Mouse (Mus musculus): ENCODE results near the gene Dnah11.

DNA sequence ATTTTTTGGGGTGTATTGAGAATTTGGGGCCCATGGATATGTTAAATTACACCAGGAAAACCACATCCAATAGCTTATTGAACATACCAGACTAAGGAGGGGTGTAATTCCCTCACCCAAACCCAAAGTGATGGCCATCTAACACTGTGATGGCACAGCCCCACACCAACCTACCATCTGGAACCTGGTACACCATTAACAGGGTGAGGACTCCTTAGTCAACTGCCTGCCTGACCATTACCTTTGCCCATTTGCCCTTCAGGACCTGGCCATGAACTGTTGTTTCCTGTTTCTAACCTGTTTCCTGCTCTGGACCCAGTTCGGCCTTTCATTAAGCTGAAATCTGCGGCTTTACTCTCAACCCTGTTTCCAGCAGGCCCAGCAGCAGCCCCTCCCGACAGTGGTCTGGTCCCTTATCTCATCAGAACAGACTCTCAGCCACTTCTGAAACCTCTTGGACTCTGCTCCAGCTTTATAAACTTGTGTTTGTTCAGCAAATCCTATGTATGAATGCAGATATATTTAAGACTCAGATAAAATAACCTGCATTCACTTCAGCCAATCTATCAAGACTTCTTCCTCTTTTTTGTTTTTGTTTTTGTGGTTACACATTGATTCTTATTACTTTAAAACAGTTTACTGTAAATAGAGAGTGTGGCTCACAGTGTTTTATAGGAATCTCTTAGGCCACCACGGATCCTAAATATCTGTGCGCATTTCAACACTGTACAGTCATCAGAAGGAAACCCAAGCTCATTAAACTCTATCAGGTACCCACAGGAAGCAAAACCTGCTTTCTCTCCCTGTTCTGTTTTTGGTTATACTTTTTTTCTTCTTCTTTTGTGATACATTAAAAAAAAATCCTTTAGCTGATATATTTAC lies 251.8 kb downstream of the Dnah11 start:
- TF ChIP-seq CTCF (IDR thresholded peaks at IDR 0.05; ENCODE audit: low read depth, low read length): no peak
- TF ChIP-seq POLR2A (IDR thresholded peaks at IDR 0.05; ENCODE audit: extremely low read depth, insufficient read depth, low read length): no peak

All from liver, adult 2 months (tissue).